Mouse (Mus musculus): ENCODE measurements around the gene Rpl23a.

Rpl23a gene

DNA sequence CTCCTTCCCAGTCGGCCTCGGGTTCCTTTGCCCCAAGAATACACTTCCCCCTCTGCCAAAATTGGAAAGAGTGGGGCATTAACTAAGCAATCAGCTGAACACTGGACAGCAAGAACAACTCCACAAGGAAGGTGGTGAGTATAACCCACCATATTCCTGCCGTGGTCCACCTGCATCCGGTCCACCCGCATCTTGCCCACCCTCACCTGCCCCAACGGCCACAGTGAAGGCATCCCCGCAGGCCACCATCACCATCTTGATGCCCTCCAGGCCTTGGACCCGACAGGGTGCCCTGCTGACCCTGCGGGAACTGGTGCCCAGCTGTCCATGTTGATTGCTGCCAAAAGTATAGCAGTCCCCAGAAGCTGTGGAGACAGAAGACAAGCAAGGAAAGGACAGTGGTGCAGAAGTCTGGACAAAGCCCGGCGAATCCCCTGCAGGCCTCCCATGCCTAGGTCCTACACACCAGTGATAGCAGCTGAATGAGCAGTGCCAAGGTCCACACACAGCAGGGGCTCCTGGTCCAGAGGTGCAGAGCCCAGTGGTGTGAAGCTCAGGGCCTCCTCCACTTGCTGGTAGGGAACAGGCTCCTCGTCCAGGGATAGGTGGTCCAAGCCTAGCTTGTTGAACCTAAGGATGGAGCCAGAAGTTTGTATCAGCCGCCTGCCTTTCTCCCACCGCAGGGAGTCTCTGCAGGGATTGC, 16.0 kb downstream of the Rpl23a start:
- DNase-seq (ENCODE audit: low read depth, low spot score) = no peak

DNA sequence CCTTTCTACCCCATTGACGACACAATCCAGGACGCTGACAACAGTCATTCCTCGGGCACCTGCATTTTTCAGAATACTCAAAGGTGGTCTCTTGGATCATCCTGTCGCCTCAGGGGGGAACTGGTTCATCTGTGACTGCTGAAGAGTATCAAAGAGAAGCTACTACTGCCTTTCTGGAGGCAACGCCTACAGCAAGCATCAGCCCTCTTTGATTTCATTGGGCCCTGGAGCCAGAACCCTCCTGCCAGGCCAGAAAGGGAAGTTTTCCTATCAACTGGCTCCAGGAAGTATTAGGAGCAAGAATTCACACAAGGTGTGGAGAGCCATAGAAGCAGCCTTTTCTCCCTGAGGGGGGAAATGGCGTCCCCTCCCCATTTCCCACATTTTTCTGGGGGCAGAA, 16.7 kb downstream of the Rpl23a start:
- no peak for DNase-seq (ENCODE audit: low read depth, low spot score)

DNA sequence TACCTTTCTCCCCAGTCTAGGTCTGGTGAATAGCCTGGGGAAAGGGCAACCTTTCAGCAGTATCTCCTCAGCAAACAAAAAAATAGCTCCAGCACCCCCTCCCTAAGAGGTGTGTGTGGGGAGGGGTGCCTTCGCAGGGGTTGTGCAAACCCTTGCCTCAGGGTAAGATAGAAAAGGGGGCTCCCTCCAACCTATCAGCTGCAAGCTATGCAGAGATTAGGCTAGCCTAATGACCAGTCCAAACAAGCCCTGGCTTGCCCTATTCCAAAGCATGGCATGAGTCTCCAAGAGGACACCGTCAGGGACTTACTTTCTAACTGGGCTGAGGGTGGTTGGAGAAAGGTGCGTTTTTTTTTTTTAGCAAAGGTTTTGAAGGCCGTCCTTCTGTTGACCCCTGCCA, 17.2 kb downstream of the Rpl23a start:
- DNase-seq (ENCODE audit: low read depth, low spot score) = no peak

GRCm38 (mm10) chr11:78165761-78166109, 17.6 kb downstream of the Rpl23a start:
- no peak for DNase-seq (ENCODE audit: low read depth, low spot score)

GRCm38 (mm10) chr11:78164924-78165760, 18.2 kb downstream of the Rpl23a start, which contains the start of gene Traf4:
Traf4 (minus strand) TSS chr11:78165589.
- DNase-seq (ENCODE audit: low read depth, low spot score) = no peak

- no peak for DNase-seq (ENCODE audit: low read depth, low spot score)
These were observed 18.8 kb downstream of the Rpl23a start for GRCm38 (mm10) chr11:78164604-78164923.

- no peak for DNase-seq (ENCODE audit: low read depth, low spot score)
These were observed 19.4 kb downstream of the Rpl23a start for GRCm38 (mm10) chr11:78163681-78164603.

DNA sequence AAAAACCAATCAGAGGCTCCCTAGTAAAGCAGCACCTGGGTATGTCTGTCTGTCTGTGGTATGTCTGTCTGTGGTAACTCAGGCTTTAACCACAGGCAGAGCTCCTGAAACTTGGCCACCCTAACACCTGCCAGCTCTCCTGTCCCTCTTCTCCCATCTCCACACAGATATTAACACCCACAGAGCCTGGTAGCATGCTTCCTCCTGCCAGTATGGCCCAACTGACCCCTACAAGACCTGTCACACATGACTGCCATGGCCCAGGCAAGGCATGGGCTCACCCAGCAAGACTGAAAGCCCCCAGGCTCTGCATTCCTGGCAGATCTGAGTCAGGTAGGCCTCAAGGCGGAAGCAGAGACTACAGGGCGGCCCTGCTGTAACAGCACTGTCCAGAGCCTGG, 20.3 kb downstream of the Rpl23a start:
- DNase-seq (ENCODE audit: low read depth, low spot score) = no peak

DNA sequence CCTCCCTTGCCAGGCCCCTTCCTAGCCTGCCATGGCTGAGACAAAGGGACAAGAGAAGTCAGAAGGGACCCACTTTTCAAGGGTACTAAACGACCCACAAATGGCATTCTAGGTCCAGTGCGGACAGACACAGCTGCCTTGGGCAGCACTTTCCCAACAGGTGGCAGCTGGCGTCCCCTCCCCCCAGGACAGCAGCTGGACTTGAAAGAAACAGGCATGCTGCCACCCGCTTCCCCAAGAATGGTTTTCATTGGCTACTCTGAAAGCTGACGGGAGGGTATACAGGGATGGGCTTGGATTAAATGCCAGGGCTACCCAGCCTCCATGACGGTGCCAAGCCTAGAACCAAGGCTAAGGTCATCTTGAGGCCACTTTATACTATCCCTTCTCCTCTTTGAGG, 20.9 kb downstream of the Rpl23a start:
- no peak for DNase-seq (ENCODE audit: low read depth, low spot score)

DNA sequence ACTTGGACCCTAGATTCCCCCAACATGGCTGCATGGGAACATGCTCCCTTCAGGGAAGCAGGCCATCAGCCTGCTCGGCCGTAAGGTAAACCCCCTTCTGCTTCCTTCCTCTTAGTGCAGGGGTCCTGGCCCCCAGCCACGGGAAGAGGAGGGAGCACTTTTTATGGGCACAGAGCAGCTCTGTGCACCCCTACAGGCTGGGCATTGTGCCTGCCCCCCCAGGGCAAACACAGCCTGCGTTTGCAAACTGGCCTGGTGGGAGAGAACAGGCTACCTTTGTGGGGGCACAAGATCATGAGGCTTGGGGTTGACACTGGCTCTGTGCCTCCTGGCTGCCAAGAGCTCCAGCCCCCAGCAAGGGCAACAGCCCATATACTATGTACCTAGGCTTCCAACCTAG, 21.4 kb downstream of the Rpl23a start:
- no peak for DNase-seq (ENCODE audit: low read depth, low spot score)

GRCm38 (mm10) chr11:78161169-78161568, 22.2 kb downstream of the Rpl23a start:
- DNase-seq (ENCODE audit: low read depth, low spot score) = no peak

GRCm38 (mm10) chr11:78160675-78161074, 22.7 kb downstream of the Rpl23a start:
- DNase-seq (ENCODE audit: low read depth, low spot score) = no peak

GRCm38 (mm10) chr11:78160171-78160570, 23.2 kb downstream of the Rpl23a start:
- DNase-seq (ENCODE audit: low read depth, low spot score) = no peak

- DNase-seq (ENCODE audit: low read depth, low spot score) = no peak
These were observed 23.8 kb downstream of the Rpl23a start for GRCm38 (mm10) chr11:78159557-78159956.

- peak; percentile 81 for DNase-seq (ENCODE audit: low read depth, low spot score)
These were observed 24.3 kb downstream of the Rpl23a start for GRCm38 (mm10) chr11:78159096-78159495.

- no peak for DNase-seq (ENCODE audit: low read depth, low spot score)
These were observed 27.2 kb downstream of the Rpl23a start for GRCm38 (mm10) chr11:78156156-78156699.

DNA sequence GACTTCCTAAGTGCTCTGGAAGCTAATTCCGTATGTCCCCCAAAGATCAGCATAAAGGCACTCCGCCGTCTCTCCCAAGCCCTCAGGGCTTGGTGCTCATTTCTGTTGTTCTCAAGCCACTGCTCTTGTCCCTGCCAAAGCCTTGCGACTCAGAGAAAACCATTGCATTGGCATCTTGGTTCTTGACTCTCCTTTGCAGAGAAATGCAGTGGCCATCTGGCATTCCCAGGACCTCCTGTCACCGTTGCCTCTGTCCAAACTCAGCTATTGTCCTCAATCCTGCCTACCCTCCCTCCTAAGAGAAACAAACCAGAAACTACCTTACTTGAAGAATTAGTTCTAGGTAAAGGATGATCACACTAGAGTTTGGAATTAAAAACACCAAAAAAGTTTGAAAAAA, 27.7 kb downstream of the Rpl23a start:
- DNase-seq (ENCODE audit: low read depth, low spot score) = no peak

DNA sequence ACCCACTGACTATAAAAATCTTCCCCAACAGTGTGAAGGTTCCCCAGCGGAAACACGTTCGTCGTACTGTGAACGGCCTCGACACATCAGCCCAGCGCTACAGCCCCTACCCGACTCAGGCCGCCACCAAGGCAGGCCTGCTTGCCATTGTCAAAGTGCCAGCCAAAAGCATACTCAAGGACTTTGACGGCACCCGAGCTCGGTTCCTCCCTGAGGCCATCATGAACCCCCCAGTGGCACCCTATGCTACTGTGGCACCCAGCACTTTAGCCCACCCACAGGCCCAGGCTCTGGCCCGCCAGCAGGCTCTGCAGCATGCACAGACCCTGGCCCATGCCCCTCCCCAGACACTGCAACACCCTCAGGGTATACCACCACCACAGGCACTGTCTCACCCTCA, 29.6 kb downstream of the Rpl23a start:
- no peak for DNase-seq (ENCODE audit: low read depth, low spot score)

DNA sequence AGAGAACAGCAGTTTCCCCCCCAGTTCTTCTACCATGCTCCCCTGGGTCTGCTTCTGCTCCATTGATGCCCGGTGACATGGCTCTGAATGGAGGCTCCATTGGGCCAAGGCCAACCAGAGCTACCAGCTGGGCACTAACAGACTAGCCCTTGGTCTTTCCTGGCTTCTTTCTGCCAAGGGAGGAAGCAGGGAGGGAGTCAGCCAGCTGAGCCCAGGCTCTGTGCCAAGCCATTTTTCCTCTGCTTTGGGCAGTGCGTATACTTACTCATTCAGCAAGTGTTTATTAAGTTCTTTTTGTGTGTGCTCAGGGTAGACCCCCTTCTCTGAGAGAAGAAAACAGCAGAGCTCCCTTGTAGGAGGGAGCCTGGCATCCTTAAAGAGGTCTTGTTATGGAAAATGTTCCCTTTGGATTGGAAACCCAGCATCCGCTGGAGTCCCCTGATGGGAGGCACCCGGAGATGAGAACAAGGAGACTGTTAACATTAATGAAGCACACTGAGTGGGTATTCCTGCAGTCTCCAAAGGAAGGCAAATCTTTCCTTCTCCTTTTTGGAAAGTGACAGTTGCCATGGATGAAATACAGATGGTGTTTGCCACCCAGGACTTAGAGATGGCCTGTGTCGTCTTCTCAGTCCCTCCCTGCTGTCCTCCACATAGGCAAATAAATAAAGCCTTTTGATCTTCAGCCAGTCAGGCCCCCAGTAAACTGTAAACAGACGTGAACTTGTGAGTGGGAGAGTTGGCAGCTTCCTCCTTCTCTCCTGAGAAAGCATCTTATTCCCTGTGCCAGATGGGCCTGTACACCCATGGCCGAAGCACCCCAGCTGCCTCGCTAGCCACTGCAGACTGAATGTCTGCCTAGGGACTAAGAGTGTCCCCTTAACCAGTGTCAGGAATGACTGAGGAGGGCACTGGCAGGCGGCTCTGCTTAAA, 30.8 kb downstream of the Rpl23a start:
- DNase-seq (ENCODE audit: low read depth, low spot score) = peak; percentile 60

DNA sequence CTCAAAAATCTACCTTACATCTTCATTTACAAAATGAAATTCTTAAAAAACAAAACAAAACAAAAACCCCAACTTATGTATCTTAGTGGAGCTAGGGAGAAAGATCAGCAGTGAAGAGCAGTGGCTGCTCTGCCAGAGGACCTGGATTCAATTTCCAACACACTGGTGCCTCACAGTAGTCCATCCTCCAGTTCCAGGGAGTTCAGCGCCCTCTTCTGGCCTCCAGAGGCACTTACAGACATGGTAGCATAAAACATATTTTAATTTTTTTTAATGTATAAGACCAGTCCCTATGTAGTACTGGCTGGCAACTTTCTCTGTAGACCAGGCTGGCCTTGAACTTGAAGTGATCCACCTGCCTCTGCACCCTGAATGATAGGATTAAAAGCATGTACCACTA, 32.2 kb downstream of the Rpl23a start:
- DNase-seq (ENCODE audit: low read depth, low spot score) = no peak

All from telencephalon, adult 2 months (tissue).